Mouse (Mus musculus) cerebellum, postnatal 4 days (tissue): ENCODE measurements around the gene Gm48552.

Experiments used
- DNase-seq, 2 experiments: peaks; one replicate each; pipeline ENCODE4 v3.0.0; 2022; ENCODE audit warnings: low spot score in 2 of 2, mixed read lengths in 1 of 2

Gm48552 gene

DNA sequence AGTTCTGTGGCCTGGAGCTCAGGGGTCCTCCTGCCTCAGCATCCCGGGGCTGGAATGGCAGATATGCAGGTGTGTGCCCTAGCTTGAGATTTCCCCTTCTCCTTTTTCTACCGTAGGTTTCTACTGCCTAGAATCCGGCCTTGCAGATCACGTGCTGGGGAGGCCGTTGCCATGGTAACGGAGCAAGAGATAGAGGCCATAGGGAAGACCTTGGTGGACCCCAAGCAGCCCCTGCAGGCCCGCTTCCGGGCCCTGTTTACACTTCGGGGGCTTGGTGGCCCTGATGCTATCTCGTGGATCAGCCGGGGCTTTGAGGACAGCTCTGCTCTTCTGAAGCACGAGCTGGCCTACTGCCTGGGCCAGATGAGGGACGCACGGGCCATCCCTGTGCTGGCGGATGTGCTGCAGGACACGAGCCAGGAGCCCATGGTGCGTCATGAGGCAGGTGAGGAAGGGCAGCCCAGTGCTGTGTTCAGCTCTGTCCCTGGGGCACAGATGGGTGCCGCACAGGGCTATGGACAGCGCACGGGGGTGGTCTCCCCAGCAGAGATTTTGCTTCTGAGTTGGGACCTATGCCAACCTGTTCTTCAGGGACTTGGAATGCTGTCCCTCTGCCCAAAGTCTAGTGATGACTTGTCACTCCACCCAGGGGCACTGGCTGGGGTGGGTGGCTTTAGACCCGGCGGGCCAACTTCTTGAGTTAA is 3.0 kb upstream of the Gm48552 start:
- no peak for DNase-seq

DNA sequence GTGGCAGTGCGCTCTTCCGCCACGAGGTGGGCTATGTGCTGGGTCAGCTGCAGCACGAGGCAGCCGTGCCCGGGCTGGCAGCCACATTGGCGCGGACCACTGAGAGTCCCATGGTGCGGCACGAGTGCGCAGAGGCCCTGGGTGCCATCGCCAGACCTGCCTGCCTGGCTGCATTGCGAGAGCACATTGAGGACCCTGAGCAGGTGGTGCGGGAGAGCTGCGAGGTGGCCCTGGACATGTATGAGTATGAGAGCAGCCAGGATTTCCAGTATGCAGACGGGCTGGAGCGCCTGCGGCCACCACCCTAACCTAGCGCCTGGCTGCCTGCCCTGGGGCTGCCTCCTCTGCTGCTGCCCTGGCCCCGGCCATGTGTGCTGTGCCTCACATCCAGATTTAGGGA is 1.1 kb upstream of the Gm48552 start:
- no peak for DNase-seq

DNA sequence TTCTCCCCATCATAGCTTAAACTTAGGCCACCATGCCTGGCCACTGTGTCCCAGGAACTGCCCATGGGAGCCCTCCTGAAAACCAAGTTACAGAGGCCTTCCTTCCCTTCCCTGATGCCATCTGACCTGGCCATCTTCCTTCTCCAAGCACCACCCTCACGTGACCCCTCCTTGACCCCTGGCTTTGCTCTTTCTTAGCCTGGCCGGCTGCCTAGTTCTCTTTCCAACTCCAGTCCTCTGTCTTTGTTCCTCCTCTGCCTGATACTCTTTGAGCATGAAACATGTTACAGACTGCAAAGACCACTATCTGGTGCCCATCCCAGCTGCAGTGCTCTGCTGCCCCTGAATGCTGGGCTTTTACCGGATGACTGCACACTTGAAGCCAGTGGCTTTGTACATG is 568 bp downstream of the Gm48552 start:
- DNase-seq = no peak

DNA sequence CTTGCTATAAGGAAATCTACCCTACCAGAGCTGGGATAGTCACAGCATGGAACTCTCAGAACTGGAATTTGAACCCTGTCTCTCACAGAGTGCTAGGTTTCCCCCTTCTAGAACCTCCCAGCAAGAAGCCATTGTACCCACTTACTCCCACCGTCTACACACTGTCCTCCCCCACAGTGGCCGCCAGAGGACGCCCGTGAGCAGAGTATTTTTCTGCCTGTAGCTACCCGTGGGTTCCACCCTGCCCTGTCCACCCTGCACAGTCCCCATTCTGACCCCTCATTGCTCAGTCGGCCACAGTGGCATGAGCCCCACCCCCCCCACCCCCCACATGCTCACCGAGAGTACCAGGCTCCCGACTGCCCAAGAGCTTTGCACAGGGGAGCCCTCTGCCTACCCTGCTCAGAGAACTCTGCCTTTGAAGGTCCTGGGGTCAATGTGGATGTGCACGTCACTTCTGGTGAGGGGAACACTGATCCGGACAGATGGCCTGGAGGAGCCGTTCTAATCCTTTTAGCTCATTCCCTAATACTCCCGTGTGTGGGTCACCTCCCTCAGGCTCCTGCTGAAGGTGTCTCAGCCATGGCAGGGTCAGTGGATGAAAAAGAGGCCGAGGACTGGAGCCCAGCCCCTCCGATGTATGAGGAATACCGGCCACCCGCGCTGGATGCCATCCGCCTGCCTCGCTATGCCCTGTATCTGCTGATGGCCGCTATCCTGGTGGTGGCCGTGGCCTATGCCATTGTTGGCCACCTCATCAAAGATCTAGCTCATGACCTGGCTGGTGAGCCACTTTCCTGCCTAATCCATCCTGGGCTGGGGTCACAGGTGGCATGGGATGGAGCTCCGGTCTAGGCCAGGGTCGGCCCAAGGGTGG is 1.2 kb downstream of the Gm48552 start:
- DNase-seq = peak; percentile 75 to 81

DNA sequence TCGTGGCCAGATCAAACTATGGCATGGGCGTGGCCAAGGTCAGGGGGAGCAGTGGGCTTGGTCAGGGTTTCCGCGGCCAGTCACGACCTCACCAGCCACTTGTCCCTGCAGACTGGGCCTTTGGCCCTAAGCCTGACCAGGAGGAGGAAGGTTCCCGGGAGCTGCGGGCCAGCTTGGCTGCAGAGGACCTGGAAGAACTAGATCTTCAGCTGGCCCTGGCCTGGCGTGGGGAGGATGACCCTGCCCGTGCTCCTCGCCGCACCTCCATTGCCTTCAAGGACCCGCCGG is 1.8 kb downstream of the Gm48552 start:
- DNase-seq = no peak

DNA sequence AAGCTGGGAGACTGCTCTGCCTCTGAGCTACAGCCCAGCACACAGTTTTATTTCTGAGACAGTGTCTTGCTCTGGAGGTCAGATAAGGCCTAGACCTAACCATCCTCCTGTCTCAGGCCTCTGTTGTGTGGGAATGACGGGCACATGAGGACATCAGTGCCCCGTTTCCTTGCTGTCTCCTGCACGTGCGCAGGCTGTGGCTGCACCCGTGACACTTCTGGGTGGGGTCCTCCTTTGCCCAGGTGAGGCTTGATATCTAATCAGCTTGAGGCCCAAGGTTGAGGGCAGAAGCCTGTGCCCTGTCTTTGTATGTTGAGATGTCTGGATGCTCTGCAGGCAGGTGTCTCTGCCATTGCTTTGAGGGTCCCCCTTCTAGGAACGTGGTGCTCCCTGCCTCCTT is 3.5 kb downstream of the Gm48552 start:
- DNase-seq = no peak

DNA sequence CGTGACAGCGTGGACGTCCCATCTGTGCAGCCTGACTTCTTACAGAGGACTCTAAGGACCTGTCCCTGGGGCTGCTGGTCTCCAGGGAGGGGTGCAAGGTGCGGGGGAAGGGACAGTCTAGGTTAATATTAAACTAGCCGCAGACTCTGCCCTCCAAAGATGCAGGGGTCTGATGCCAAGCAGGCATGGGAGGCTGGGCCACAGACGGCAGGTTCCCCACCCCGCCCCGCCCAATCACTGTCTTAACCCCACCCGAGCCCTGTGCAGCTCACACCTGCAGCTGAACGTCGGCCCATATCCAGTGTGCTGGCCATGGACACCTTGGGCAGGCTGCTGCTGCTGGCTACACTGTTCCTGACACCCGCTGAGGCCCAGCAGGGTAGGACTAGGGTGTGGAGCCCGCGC is 4.0 kb downstream of the Gm48552 start, which contains the start of gene Smim24:
TSS of gene Smim24 (plus strand) at position 271 of the 405 bp plus-strand sequence.
- DNase-seq = no peak

DNA sequence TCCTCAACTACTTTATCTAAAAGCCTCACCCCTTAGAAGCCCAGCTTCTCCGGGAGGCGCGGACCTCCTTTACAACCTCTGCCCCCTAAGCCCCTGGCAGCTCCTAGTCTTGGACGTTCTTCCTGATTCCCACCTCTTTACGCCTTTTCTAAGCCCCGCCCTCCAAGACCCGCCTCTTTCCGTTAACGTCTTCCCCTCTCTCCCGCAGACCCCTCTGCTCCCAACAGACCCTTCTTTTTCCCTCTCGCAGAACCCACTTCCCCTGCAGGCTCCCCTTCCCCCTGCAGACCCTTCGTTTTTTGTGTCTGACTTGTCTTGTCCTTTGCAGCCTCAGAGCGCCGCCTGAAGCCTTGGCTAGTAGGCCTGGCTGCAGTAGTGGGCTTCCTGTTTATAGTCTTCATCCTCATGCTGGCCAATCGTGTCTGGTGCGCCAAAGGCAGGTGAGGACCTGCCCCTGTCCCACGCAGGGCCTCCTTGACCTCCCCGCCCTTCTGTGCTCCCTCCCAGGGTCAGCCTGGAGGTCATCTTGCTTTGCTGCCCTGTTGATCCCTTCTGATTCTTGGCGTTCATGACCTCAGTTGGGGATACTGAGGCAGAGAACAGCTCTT is 4.8 kb downstream of the Gm48552 start:
- DNase-seq = no peak

DNA sequence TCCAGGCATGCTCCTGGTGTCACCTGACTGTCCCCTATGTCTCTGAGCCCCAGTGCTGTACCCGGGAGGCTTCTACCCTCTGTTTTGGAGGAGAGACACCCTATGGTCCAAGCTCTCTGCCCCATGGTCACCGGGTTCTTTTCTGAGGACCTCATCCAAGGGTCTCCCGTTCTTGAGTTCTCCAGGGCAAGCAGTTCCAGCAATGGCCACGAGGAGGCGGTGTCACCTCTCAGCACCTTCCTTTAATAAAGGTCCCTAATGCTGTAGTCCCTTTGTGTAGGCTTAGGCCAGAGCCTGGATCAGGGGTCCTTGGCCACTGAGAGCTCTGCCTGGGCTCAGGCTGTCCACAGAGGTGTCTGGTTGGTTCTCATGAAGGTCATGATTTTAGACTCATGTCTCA is 6.3 kb downstream of the Gm48552 start:
- peak; percentile 55 to 86 for DNase-seq

DNA sequence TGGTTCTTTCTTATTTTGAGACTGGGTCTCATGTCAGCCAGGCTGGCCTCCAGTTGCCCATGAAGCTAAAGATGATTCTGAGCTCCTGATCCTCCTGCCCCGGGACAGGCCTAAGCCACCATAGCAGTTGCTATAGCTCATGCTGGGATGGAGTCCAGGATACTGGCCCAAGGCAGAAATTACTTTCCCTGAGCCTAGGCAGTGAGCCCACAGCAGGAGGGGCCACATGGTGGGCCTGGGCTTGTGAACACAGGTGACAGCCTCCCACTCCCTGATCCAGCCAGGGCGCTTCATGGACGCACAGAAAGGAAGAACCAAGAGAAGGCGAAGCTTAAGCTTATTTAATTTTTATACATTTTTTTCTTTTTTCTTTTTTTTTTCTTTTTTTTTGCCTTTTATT is 7.1 kb downstream of the Gm48552 start:
- DNase-seq = no peak

DNA sequence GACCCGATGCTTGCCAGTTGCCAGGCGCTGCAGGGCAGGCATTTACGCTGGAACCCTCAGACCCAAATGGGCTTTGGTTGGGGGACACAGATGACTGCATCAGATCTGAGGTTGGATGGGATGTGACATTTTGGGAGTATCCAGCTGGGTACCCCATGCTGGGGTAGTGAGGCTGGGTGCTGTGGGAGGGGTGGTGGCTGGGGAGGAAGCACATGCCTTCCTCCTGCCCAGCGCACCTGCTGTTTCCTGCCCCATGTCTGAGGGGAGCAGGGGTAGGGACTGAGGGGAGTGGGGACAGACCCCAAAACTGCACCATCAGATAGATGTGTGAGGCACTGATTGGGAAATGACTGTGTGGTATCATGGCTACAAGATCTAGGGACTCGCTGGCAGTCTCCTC is 7.9 kb downstream of the Gm48552 start:
- DNase-seq = no peak

DNA sequence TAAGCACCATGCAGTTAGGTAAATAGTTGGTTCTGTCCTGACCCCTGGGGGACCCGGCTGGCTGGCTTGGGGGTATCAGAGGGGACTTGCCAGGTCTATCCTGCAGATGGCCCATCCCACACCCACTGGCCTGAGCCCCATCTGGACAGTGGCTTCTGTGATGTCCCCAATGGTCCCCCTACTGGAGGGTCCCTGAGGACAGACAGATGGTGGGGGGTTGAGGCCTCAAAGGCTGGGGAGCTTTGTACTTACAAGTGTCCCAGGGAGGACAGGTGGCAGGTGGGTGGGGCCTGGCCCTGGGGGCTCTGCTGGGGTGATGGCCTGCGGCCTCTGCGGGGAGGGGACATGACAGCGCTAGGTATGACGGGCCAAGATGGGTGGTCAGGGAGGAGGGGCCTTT is 10.5 kb downstream of the Gm48552 start:
- DNase-seq = no peak

DNA sequence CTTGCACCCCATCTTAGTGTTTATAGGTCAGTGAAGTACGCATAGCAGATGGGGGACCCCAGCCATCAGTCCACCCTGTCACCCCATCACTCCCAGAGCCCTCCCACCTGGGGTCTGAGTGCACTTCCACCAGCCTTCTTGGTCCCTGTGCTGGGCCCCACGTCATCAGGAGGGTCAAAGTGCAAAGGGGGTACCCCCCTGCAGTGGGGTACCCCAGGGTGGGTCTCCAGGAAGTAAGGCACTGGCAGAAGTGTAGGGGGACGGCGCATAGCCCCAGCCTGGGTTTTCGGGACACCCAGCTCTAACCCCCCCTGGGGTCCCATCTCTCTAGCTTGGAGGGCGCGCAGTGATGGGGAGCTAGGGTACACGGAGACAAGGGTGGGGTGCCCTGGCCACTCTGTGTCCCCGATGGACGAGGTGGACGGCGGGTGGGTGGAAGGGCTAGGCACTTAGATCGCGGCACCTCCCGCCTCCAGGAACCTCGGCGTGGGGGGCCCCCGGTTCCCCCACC is 11.0 kb downstream of the Gm48552 start:
- no peak for DNase-seq

DNA sequence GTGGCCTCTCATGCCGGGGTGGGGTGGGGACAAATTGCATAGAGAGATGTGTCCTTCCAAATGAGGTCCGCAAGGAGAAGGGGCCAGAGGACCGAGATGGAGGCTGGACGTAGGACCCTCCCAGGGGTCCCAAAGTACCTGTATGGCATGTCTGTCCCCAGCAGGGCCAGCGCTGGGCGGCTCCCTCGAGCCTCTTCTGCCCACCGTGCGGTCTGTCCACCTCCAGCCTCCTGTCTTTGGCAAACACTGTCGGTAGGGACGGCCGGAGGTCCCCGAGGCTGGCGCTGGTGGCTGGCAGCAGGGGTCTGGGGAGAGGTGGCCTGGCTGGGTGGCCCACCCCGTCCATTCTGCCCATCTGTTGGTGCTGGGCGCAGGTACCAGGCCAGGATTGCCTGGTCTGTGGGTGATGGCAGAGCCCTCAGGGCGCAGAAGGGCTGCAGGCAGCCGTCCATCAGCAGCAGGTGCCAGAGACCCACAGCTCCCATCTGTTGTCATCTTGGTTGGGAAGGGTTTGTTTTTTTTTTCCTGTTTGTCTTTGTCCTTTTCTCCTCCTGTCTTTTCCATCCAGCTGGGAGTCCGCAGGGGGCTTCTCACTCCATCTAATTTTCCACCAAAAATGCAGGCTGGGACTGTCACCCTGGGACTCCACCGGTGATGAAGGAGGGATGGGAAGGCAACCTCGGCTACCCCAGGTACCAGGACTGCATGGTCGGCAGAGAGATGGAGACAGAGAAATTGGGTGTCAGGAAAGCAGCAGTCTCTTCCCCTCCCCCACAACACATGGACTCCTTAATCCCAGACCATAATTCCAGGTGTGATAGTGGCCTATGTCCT is 11.8 kb downstream of the Gm48552 start:
- peak in 1 of 2 experiments; percentile 81 for DNase-seq

DNA sequence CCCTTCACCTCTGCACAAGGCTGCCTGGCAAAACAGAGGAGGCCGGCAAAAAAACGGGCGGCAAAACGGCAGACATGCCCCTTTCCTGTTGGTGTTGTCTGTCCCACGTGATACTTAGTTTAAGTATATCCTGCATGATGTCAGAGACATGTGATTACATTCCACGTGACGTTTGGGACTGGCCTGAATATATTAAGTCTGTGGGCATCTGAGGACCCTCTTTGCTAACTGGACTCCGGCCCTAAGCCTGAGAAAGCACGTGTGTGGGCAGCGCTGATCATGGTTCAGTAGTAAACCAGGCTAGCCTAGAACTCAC is 12.4 kb downstream of the Gm48552 start:
- no peak for DNase-seq

DNA sequence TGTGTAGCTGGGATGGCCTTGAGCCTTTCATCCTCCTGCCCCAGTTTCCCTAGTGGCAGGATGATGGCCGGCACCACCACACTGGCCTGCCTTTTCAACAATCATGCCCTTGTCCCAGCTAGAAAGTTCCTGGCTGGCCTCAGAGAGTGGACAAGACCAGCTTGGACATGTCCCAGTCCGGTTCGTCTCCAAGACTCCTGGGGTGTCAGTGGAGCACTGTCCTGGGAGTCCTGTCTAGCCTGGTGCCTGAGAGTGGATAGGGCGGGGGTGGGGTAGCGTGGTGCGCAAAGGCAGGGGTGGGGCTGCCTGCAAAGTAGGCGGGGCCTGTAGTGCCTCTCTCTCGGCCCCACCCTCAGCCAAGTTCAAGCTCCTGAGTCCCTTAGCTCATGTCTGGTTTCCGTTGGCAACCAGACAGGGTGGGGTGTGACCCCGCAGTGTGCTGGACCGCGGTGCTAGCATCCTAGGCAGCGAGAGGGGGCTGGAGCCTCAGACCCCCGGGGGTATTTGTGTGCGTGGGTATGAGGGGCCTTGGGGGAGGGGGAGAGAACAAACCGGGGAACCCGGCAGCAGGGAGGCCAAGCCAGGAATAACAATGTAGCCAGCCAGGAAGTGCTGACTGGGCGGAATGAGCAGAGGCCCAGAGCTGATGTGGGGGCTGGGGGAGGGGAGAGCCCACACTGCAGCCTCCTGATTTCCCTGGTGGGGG is 12.9 kb downstream of the Gm48552 start:
- DNase-seq = no peak

DNA sequence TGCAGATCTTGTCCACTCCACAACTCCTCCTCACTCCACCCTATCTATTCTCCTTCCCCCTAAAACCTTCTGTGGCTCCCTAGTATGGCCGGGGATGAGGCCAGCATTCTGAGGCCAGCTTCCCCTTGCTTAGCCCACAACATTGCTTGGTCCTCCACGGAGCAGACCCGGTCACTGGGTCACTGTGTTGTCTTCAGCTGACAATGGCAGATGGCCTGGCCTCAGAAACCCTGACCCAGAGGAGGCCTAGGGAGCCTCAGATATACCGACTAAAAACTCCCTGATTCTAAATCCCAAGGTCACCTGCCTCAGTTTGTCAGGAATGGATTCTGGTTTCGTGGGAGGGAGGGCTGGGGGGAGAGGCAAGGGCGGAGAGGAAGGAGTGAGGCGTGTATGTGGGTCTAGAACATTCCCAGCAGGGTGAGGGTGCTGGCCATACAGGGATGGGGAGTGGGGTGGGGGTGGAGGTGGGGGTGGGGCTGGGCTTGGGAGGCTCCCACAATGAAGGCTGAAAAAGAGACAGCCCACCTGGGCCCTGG is 13.5 kb downstream of the Gm48552 start:
- DNase-seq = no peak

DNA sequence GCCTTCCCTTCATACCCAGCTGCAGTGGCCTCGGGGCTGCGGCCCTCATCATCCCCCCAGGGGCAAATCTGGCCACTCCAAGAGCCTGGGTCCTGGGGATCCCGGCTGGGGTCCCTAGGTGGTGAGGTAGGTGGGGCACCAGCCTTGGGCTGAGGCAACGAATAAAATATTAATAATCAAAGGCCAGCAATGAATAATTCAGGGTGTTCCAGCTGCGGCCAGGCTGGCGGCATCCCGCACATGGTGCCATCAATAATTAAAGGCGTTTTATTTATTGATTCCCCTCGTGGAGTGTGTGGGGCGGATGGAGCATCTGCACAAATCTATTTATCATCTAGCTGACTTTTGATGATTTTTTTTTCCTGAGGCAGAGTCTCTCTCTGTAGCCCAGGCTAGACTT is 14.7 kb downstream of the Gm48552 start:
- DNase-seq = no peak

DNA sequence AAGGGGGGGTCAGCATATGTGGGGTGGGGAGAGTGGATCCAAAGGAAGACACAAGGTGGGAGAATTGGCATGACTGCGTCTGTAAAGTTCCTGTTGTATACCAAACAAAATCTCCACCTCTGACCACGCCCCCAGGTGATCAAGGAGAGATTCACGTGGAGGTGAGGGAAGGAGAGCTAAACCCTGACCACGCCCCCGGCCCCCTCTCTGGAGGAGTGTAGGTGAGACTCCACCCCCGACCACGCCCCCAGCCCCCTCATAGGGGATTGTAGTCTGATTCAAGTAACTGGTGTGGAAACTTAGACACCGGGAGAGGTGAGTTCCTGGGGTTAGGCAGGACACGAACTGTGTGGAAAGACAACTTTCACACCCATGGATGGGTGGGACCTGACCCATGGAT is 15.3 kb downstream of the Gm48552 start:
- DNase-seq = no peak

DNA sequence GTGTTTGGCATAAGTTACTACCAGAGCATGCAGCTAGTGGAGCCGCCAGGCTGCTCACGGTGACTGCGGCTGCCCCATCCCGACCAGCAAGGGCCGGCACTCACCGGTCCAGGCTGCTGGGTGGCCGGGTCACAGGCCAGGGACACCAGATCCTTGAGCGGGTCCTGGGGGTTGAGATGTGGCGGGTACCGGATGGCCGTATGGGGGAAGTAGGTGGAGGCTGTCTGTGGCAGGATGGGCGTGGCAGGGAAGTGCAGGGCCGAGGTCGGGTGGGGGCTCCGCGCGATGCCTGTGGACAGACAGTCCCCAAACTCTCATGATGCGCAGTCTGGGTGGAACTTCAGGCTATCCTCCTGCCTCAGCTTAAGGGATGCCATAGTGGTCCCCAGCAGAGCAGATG is 15.9 kb downstream of the Gm48552 start:
- no peak for DNase-seq

DNA sequence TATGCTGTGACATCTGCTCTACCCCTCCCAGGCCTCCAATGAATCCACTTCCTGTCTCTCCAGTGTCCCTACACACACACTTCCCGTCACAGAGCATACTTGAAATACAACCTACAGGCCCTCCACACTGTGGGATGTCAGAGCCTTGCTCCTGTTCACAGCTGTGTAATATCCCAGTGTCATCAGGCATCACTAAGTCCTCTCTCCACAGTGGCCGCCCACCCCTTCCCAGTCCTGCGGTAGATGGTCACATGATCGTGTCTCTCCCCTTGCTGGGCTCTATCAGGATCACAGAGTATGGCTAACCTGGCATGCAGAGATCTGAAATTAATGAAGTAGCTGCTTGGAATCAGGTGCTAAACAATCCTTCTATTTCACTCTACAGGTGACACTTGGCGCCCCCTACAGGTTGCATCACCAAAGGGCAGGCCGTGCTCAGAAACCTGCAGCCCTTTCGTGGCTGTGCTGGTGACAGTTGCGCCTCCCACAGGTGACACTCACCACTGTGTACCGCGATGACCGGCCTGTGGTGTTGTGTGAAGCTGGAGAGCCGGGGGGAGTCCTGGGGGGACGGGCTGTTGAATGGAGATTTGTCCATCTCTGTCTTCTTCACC is 16.9 kb downstream of the Gm48552 start:
- peak in 1 of 2 experiments; percentile 67 for DNase-seq
